Mouse (Mus musculus): ENCODE data around the gene Mul1. TPM values are rescaled to one million over a fixed set of nuclear protein-coding genes. Genes with fewer than 3 reads are reported as not detected.

Gene Mul1
- polyA plus RNA-seq, 1 experiment from 2014 or later: 19.2 TPM

DNA sequence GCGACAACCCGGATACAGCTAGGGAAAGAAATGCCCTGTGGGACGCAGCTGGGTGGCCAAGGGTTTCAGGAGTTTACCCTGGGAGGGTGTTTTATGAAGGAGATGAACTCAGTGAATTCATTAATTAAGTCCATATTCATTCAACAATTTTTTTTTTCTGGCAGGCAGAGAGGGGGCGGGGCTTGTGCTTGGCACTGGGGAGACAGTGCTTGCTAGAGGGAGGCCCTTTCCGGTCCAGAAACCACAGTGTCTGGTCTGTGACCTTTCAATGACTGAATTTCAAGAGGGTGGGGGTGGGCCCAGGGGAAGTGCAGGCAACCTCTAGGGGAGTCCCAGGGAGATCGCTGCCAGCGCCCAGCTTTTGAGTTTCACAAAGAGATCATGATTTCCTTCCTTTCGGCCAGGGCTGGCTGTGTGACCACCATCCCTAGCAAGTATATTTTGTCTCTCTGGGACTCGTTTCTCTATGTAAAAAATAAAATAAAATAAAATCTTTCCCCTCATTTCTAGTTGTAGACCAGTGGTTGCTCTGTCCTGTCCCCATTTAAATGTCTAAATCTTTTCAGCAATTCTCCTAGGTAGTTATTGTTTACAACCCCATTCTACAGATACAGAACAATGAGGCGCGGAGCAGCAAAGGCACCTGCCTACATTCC, 29.5 kb downstream of the Mul1 start:
- peak overlapping the region; percentile 54 to 66; a peak in 2 of 4 replicates for H3K27ac ChIP-seq (replicated peaks in 1 of 2; ENCODE audit: control insufficient read depth in 1 of 2, insufficient read depth in 1 of 2, low read depth in 2 of 2, low read length in 2 of 2)
- 8% methylated on average over 11 of the region's 11 CpGs for WGBS
- no peaks in the 10 kb centered on the region for H3K9me3 ChIP-seq (ENCODE audit: control insufficient read depth, low read length)
- H3K27me3 ChIP-seq (ENCODE audit: control insufficient read depth, insufficient read depth, low read length): peaks cover 43% of the 10 kb centered on the region
- no peaks in the 10 kb centered on the region for H3K36me3 ChIP-seq (ENCODE audit: control insufficient read depth, insufficient read depth, low read length)
- ATAC-seq (ENCODE audit: insufficient number of reproducible peaks, insufficient read depth, low FRiP score, low read depth): peak; percentile 65
- H3K4me3 ChIP-seq (ENCODE audit: control insufficient read depth in 1 of 2, insufficient read depth in 1 of 2, low read depth in 1 of 2, low read length in 2 of 2): no peak overlapping the region
- peaks cover 24 to 25% of the 10 kb centered on the region in 2 experiments for H3K4me1 ChIP-seq (ENCODE audit: control insufficient read depth in 2 of 2, insufficient read depth in 2 of 2, low read length in 2 of 2)
- peak overlapping the region; percentile 58 for H3K4me2 ChIP-seq (ENCODE audit: low read length)
- H3K9ac ChIP-seq (ENCODE audit: low read length): no peak overlapping the region

DNA sequence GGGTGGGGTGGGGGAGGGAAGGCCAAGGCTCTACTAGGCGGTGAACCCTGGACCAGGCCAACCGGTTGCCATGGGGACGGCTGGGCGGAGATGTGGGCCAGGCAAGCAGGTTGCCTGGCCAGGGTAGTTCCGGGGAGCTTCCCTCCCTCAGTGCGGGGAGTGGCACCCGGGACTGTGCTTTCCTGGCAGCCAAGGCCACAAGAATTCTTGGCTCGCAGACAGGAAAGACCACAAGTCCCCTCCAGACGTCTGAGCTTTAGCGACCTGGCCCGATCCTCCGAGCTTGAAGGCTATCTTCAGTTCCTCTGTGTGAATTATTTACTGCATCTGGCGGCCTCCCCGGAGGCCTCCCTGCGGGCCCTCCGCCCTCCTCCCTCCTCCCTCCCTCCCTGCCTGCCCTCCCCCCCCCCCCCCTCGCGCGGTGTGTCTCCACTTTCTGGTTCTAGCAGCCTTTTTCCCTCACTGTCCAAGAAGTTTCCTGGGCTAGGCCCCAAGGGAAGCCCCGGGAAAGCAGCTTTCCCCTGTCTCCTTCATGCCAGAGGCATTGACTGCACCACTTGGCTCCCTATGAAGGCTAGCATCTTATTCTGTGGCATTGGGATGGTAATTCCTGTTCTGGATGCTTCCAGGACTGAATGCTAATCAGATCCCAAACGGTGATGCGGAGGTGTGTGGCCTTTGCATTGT, 30.3 kb downstream of the Mul1 start:
- Histone ChIP-seq H3K4me1 (ENCODE audit: control insufficient read depth in 2 of 2, insufficient read depth in 2 of 2, low read length in 2 of 2) (peaks cover 31 to 33% of the 10 kb centered on the region in 2 experiments), H3K9ac (ENCODE audit: low read length) (peak overlapping the region; percentile 38; the same call in 1 of the 2 replicates), H3K9me3 (ENCODE audit: control insufficient read depth, low read length) (no peaks in the 10 kb centered on the region), H3K4me2 (ENCODE audit: low read length) (peak overlapping the region; percentile 58), H3K27me3 (ENCODE audit: control insufficient read depth, insufficient read depth, low read length) (peaks cover 38% of the 10 kb centered on the region), H3K27ac (replicated peaks in 1 of 2; ENCODE audit: control insufficient read depth in 1 of 2, insufficient read depth in 1 of 2, low read depth in 2 of 2, low read length in 2 of 2) (peak overlapping the region in 1 of 2 experiments; percentile 19; a peak in 1 of 4 replicates), H3K36me3 (ENCODE audit: control insufficient read depth, insufficient read depth, low read length) (no peaks in the 10 kb centered on the region), H3K4me3 (ENCODE audit: control insufficient read depth in 1 of 2, insufficient read depth in 1 of 2, low read depth in 1 of 2, low read length in 2 of 2) (no peak overlapping the region)
- WGBS: 3% methylated on average over 19 of the region's 22 CpGs
- peak; percentile 55 for ATAC-seq (ENCODE audit: insufficient number of reproducible peaks, insufficient read depth, low FRiP score, low read depth)

DNA sequence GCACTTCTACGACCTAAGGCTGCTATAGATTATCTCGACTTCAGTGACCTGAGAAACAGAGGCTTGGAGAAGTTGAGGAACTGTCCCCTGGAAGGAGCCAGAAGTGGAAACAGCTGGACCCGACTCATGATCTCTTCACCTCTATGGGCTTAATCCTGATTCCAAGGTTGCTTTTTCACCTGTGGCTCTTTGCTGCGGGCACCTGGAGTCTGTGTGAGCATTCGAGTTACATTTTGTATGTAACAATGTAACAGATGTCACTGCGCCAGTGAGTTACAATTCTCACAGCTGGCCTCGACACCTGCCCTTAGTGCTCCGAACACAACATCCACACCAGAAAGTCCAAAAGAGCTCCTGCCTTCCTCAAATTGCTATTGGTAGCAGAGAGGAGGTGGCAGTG, 31.0 kb downstream of the Mul1 start:
- H3K9me3 ChIP-seq (ENCODE audit: control insufficient read depth, low read length): no peaks in the 10 kb centered on the region
- no peak overlapping the region for H3K9ac ChIP-seq (ENCODE audit: low read length)
- no peak overlapping the region for H3K4me2 ChIP-seq (ENCODE audit: low read length)
- H3K4me1 ChIP-seq (ENCODE audit: control insufficient read depth in 2 of 2, insufficient read depth in 2 of 2, low read length in 2 of 2): peaks cover 31 to 33% of the 10 kb centered on the region in 2 experiments
- H3K36me3 ChIP-seq (ENCODE audit: control insufficient read depth, insufficient read depth, low read length): no peaks in the 10 kb centered on the region
- no peak for ATAC-seq (ENCODE audit: insufficient number of reproducible peaks, insufficient read depth, low FRiP score, low read depth)
- WGBS: 41% methylated on average over 8 of the region's 8 CpGs
- H3K27me3 ChIP-seq (ENCODE audit: control insufficient read depth, insufficient read depth, low read length): peaks cover 32% of the 10 kb centered on the region
- H3K4me3 ChIP-seq (ENCODE audit: control insufficient read depth in 1 of 2, insufficient read depth in 1 of 2, low read depth in 1 of 2, low read length in 2 of 2): no peak overlapping the region
- H3K27ac ChIP-seq (replicated peaks in 1 of 2; ENCODE audit: control insufficient read depth in 1 of 2, insufficient read depth in 1 of 2, low read depth in 2 of 2, low read length in 2 of 2): no peak overlapping the region

DNA sequence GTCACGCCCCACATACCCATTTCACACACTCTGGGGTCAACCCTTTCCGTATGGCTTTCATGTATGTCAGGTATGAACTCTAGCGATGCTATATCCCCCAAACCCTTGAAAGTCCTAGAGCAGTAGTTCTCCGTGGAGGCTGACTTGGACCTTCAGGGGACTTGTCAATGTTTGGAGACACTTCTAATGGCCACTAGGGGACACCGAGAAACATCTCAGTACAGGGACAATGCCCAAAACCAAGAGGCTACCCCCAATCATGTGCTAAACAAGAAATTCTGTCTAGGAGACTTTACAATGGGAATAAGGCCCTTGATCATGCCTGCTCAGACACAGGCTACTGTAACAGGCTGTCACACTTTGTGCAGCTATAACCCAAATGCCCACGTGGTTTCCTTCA, 32.2 kb downstream of the Mul1 start:
- no peak for ATAC-seq (ENCODE audit: insufficient number of reproducible peaks, insufficient read depth, low FRiP score, low read depth)
- 65% methylated on average over 6 of the region's 6 CpGs for WGBS
- Histone ChIP-seq H3K27me3 (ENCODE audit: control insufficient read depth, insufficient read depth, low read length) (peaks cover 28% of the 10 kb centered on the region), H3K36me3 (ENCODE audit: control insufficient read depth, insufficient read depth, low read length) (no peaks in the 10 kb centered on the region), H3K4me1 (ENCODE audit: control insufficient read depth in 2 of 2, insufficient read depth in 2 of 2, low read length in 2 of 2) (peaks cover 31 to 33% of the 10 kb centered on the region in 2 experiments), H3K4me3 (ENCODE audit: control insufficient read depth in 1 of 2, insufficient read depth in 1 of 2, low read depth in 1 of 2, low read length in 2 of 2) (no peak overlapping the region), H3K9ac (ENCODE audit: low read length) (no peak overlapping the region), H3K9me3 (ENCODE audit: control insufficient read depth, low read length) (no peaks in the 10 kb centered on the region), H3K27ac (replicated peaks in 1 of 2; ENCODE audit: control insufficient read depth in 1 of 2, insufficient read depth in 1 of 2, low read depth in 2 of 2, low read length in 2 of 2) (no peak overlapping the region), H3K4me2 (ENCODE audit: low read length) (no peak overlapping the region)

DNA sequence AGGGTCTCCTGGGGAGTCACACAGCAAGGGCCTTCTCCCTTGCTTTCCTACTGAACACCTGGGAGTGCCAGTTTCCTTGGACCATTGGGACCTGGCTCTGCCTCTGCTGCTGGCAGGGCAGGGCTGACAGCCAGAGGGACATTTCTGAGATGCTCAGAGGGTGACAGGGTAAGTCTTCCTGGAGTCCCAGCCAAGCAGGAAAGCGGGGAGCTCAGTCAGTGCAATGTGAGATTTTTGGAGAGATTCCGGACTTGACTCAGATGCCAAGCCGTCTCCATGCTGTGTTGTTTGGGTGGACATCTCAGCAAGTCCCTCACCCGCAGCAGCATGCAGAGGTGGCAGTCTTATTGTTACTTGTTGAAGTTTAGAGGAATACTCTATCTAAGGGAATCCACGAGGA, 33.0 kb downstream of the Mul1 start:
- Histone ChIP-seq H3K4me3 (ENCODE audit: control insufficient read depth in 1 of 2, insufficient read depth in 1 of 2, low read depth in 1 of 2, low read length in 2 of 2) (no peak overlapping the region), H3K27me3 (ENCODE audit: control insufficient read depth, insufficient read depth, low read length) (peaks cover 22% of the 10 kb centered on the region), H3K4me2 (ENCODE audit: low read length) (no peak overlapping the region), H3K9ac (ENCODE audit: low read length) (no peak overlapping the region), H3K27ac (replicated peaks in 1 of 2; ENCODE audit: control insufficient read depth in 1 of 2, insufficient read depth in 1 of 2, low read depth in 2 of 2, low read length in 2 of 2) (no peak overlapping the region), H3K36me3 (ENCODE audit: control insufficient read depth, insufficient read depth, low read length) (no peaks in the 10 kb centered on the region), H3K4me1 (ENCODE audit: control insufficient read depth in 2 of 2, insufficient read depth in 2 of 2, low read length in 2 of 2) (peaks cover 31 to 33% of the 10 kb centered on the region in 2 experiments), H3K9me3 (ENCODE audit: control insufficient read depth, low read length) (no peaks in the 10 kb centered on the region)
- no peak for ATAC-seq (ENCODE audit: insufficient number of reproducible peaks, insufficient read depth, low FRiP score, low read depth)
- 81% methylated on average over 5 of the region's 5 CpGs for WGBS

DNA sequence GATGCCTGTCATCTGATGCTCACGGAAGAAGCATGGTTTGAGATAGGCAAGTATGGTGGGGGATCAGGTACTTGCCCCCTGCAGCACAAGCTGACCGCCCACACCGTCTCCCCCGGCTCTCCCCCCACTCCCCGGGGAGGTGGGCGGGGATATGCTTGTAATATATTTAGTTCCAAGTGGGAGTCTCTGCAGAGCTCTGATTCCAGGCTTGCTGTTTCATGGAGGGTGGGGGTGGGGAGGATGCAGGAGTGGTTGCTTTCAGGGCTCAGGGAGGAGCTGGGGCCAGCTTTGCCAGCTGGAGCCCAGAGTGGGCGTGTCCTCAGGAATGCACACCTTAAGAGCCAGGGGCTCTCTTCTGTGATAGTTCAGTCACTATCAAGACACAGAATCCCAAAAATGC, 34.6 kb downstream of the Mul1 start:
- Histone ChIP-seq H3K4me3 (ENCODE audit: control insufficient read depth in 1 of 2, insufficient read depth in 1 of 2, low read depth in 1 of 2, low read length in 2 of 2) (no peak overlapping the region), H3K27me3 (ENCODE audit: control insufficient read depth, insufficient read depth, low read length) (peaks cover 18% of the 10 kb centered on the region), H3K27ac (replicated peaks in 1 of 2; ENCODE audit: control insufficient read depth in 1 of 2, insufficient read depth in 1 of 2, low read depth in 2 of 2, low read length in 2 of 2) (no peak overlapping the region), H3K9me3 (ENCODE audit: control insufficient read depth, low read length) (no peaks in the 10 kb centered on the region), H3K4me2 (ENCODE audit: low read length) (peak overlapping the region; percentile 43), H3K36me3 (ENCODE audit: control insufficient read depth, insufficient read depth, low read length) (no peaks in the 10 kb centered on the region), H3K9ac (ENCODE audit: low read length) (no peak overlapping the region), H3K4me1 (ENCODE audit: control insufficient read depth in 2 of 2, insufficient read depth in 2 of 2, low read length in 2 of 2) (peaks cover 19 to 23% of the 10 kb centered on the region in 2 experiments)
- no peak for ATAC-seq (ENCODE audit: insufficient number of reproducible peaks, insufficient read depth, low FRiP score, low read depth)
- WGBS: 2% methylated on average over 7 of the region's 7 CpGs

DNA sequence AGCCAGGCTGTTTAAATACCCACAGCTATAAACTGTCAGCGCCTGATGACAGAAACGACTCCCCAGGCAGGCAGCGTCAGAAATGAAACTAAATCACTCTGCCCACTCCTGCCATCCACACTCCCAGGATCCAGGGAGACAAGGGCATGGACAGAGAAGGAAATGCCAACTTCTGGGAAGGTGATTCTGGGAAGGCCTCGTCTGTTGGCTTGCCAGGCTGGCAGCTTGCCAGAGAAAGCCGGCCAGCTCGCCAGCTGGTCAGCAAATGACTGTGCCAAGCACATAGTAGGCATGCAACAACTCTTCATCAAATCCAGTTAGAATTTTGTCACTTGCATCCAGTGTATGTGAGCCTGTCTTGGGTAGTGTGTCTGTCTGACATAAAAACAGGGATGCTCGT, 36.8 kb downstream of the Mul1 start:
- Histone ChIP-seq H3K9ac (ENCODE audit: low read length) (no peak overlapping the region), H3K4me3 (ENCODE audit: control insufficient read depth in 1 of 2, insufficient read depth in 1 of 2, low read depth in 1 of 2, low read length in 2 of 2) (no peak overlapping the region), H3K9me3 (ENCODE audit: control insufficient read depth, low read length) (no peaks in the 10 kb centered on the region), H3K27ac (replicated peaks in 1 of 2; ENCODE audit: control insufficient read depth in 1 of 2, insufficient read depth in 1 of 2, low read depth in 2 of 2, low read length in 2 of 2) (no peak overlapping the region), H3K4me2 (ENCODE audit: low read length) (no peak overlapping the region), H3K4me1 (ENCODE audit: control insufficient read depth in 2 of 2, insufficient read depth in 2 of 2, low read length in 2 of 2) (peaks cover 11 to 12% of the 10 kb centered on the region in 2 experiments), H3K27me3 (ENCODE audit: control insufficient read depth, insufficient read depth, low read length) (peaks cover 25% of the 10 kb centered on the region), H3K36me3 (ENCODE audit: control insufficient read depth, insufficient read depth, low read length) (no peaks in the 10 kb centered on the region)
- no peak for ATAC-seq (ENCODE audit: insufficient number of reproducible peaks, insufficient read depth, low FRiP score, low read depth)
- 56% methylated on average over 7 of the region's 7 CpGs for WGBS
